Mouse (Mus musculus) olfactory bulb, adult 2 months (tissue): Measurements from ENCODE around the gene Grcc10. TPM values are rescaled to one million over a fixed set of nuclear protein-coding genes. Genes with fewer than 3 reads are reported as not detected.
A peak's percentile ranks its signal among the peaks of the same experiment; 100 is the strongest.

Experiments used
- H3K27ac ChIP-seq: fragments of 200-500 bp; 2 replicates; pipeline ENCODE4 v1.5.1; 2012; ENCODE audit warnings: low read depth, low read length; ENCODE audit not compliant: insufficient read depth
- H3K4me1 ChIP-seq: fragments of 200-500 bp; 2 replicates; pipeline ENCODE4 v1.6.1; 2012; ENCODE audit warnings: low read length; ENCODE audit not compliant: control insufficient read depth, insufficient read depth
- H3K4me3 ChIP-seq: fragments of 200-500 bp; 2 replicates; pipeline ENCODE4 v1.5.1; 2012; ENCODE audit warnings: mild to moderate bottlenecking, low read depth, low read length, moderate library complexity; ENCODE audit not compliant: insufficient read depth
- CTCF ChIP-seq: fragments of 200-500 bp; IDR thresholded peaks from 2 replicates; pipeline ENCODE4 v1.5.1; 2012; ENCODE audit warnings: low read depth, mild to moderate bottlenecking, low read length, moderate library complexity; ENCODE audit not compliant: insufficient read depth
- POLR2A ChIP-seq: fragments of 200-500 bp; IDR thresholded peaks from 2 replicates; pipeline ENCODE4 v1.6.1; 2012; ENCODE audit warnings: mild to moderate bottlenecking, low read depth, low read length, moderate library complexity; ENCODE audit not compliant: insufficient read depth
- WGBS: fragments of 180-500 bp; shearing (Covaris S2); methylation state at CpG from one replicate; pipeline ENCODE4 v1.1.7; 2018; 5-methylcytosine and 5-hydroxymethylcytosine counted together
- polyA plus RNA-seq: library from polyadenylated mRNA; stranded (reverse); fragments of >200 nt; gene quantifications from 2 replicates; pipeline ENCODE4 v1.2.4, GENCODE M21; 2012; ENCODE audit warnings: low replicate concordance; ENCODE audit not compliant: missing spikeins, insufficient read depth, insufficient read length

Grcc10 gene
- polyA plus RNA-seq, 1 experiment: 1,072 TPM

DNA sequence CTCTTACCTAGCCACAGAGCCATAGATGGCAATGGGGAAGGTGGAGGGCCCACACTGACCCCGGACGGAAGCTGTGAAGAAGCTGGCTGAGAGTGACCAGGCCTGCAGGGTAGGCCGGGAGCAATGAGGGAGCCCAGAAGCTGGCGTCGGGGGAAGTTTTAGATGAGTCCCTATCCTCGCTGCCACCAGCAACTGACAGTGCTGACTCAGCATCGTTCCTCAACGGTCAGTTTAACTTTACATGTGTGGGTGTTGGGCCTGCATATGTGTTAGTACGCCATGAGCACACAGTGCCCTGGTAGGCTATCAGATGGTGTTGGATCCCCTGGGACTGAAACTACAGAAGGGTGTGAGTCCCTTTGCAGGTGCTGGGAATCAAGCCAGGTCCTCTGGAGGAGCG lies 16.7 kb downstream of the Grcc10 start:
- WGBS: 90% methylated on average over 10 of the region's 10 CpGs
- no peak overlapping the region for H3K4me3 ChIP-seq
- TF ChIP-seq CTCF (no peak), POLR2A (no peak)
- H3K27ac ChIP-seq: no peak overlapping the region
- H3K4me1 ChIP-seq: no peaks in the 10 kb centered on the region

DNA sequence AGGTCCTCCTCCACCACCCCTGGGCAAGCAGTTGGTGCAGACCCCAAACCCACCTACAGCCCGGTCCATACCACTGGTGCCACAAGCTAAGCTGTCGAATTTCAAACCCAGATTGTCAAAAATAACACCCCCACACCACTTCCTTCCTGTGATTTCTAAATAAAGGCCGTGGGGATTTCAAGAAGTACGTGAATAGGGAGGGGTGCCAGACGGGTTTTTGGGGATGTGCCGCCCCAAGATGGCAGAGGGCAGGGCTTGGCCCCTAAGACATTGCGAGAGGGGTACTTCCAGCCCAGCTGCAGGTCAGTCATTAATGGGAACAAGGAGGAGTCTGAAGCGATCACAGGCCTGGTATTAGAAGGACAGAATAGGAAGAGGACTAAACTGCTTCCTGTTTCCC lies 17.6 kb downstream of the Grcc10 start:
- WGBS: 80% methylated on average over 8 of the region's 8 CpGs
- TF ChIP-seq CTCF (no peak), POLR2A (no peak)

DNA sequence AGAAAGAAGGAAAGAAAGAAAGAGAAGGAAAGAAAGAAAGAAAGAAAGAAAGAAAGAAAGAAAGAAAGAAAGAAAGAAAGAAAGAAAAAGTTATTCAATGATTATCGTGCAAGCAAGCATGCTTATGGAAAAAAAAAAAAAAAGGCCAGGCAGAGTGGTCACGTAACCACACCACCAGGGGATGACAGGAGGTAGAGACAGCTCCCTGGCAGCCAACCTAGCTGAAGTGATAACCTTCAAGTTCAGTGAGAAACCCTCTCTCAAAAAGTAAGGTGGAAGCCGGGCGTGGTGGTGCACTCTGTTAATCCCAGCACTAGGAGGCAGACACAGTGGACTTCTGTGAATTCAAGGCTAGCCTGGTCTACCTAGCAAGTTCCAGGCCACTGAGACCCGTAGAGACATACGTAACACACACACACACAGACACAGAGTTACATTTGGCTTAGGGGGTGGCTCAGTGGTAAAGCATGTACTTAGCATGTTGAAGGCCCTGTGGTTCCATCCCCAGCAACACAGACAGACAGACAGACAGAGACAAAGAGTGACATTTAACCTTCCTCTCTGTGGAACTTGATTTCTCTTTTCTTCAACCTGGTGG lies 18.2 kb downstream of the Grcc10 start:
- Histone ChIP-seq H3K4me1 (no peaks in the 10 kb centered on the region), H3K27ac (no peak overlapping the region), H3K4me3 (no peak overlapping the region)
- WGBS: 82% methylated on average over 6 of the region's 6 CpGs
- TF ChIP-seq CTCF (no peak), POLR2A (no peak)

More for the DNA sequence above, 17.6 kb downstream of the Grcc10 start:
- Histone ChIP-seq H3K27ac (no peak overlapping the region), H3K4me3 (no peak overlapping the region), H3K4me1 (no peaks in the 10 kb centered on the region)

DNA sequence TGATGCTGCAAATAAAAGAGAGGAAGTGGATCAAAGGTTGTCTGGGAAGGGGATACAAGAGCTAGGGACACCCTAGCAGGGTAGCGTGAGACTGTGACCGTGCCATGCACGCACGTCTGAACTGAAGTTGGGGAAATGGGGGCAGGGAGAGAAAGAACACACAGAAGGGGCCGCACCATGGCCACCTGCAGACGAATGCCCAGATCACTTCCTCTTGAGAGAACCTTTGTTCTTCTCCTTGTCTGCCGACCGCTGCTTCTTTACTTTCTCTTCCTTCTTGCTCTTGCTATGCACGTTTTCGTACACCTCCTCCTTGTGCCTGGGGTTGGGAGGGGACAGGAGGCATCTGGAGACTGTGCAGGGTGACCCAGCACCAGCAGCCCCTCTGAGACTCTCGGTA lies 20.3 kb downstream of the Grcc10 start:
- TF ChIP-seq POLR2A: no peak
- TF ChIP-seq CTCF: no peak
- WGBS: 60% methylated on average over 11 of the region's 11 CpGs
- H3K4me3 ChIP-seq: no peak overlapping the region

DNA sequence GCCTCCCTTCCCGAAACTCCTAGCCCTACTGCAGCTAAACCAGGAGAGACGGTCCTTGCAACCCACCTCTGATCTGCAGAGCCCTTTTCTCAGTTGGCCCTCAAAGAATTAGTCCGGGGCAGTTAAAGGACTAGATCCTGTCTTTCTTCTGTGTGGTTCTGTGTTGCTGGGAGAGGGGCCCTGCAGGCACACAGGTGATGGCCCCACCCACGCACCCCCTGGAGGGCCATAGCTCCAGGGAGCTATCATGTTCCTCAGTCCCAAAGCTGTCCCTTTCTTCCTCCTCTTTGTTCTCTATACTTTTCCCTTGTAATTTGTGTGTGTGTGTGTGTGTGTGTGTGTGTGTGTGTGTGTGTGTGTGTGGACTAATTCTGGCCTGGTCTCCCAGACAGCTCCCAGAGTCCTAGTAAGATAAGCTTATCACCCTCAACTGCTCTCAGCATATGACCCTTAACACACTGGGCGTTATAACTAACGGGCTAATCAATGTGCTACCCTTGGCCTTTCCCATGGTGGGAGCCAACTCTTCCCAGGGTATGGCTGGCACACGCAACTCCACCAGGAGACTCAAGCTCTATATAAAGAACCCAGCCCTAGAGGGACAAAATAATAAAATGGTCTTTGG lies 21.7 kb downstream of the Grcc10 start:
- 0 out of 2 replicates have a peak, but pooled peaks cover 3% of the 10 kb centered on the region for H3K4me1 ChIP-seq
- H3K4me3 ChIP-seq: no peak overlapping the region
- H3K27ac ChIP-seq: no peak overlapping the region
- TF ChIP-seq POLR2A (no peak), CTCF (no peak)
- 78% methylated on average over 7 of the region's 7 CpGs for WGBS

More for the DNA sequence above, 20.3 kb downstream of the Grcc10 start:
- H3K27ac ChIP-seq: no peak overlapping the region
- H3K4me1 ChIP-seq: 0 out of 2 replicates have a peak, but pooled peaks cover 3% of the 10 kb centered on the region

- H3K4me3 ChIP-seq: no peak overlapping the region
- no peak overlapping the region for H3K27ac ChIP-seq
- peaks cover 6% of the 10 kb centered on the region; the same call in 1 of the 2 replicates for H3K4me1 ChIP-seq
- TF ChIP-seq POLR2A (no peak), CTCF (no peak)
- whole genome bisulfite sequencing: 74% methylated on average over 16 of the region's 16 CpGs
Observed at GRCm38 (mm10) chr6:124718703-124719102, 22.5 kb downstream of the Grcc10 start.

DNA sequence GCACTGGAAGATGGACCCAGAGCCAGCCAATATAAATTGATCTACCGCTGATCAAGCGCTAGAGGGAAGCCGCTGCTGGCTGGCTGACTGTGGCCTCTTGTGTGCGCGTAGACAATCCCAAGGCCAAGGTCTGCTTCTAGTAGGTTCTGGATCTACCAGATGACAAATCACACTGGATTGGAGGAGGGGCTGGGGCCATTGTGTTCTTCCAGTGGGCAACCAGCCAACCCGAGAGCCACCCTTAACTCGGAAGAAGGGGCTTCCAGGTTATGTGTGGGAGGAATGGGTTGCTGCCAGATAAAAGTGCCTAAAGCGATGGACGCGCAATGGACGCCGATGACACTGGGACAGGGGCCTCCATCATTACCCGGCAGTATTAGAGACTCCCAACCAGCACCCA lies 23.2 kb downstream of the Grcc10 start:
- no peak overlapping the region for H3K27ac ChIP-seq
- 84% methylated on average over 13 of the region's 13 CpGs for WGBS
- no peak overlapping the region for H3K4me3 ChIP-seq
- peaks cover 9% of the 10 kb centered on the region for H3K4me1 ChIP-seq
- no peak for TF ChIP-seq CTCF

GRCm38 (mm10) chr6:124716864-124717490 lies 24.2 kb downstream of the Grcc10 start:
- 46% methylated on average over 20 of the region's 20 CpGs for WGBS
- Histone ChIP-seq H3K4me3 (no peak overlapping the region), H3K4me1 (peaks cover 12% of the 10 kb centered on the region), H3K27ac (no peak overlapping the region; the same call in 1 of the 2 replicates)
- TF ChIP-seq CTCF (no peak), POLR2A (no peak)

DNA sequence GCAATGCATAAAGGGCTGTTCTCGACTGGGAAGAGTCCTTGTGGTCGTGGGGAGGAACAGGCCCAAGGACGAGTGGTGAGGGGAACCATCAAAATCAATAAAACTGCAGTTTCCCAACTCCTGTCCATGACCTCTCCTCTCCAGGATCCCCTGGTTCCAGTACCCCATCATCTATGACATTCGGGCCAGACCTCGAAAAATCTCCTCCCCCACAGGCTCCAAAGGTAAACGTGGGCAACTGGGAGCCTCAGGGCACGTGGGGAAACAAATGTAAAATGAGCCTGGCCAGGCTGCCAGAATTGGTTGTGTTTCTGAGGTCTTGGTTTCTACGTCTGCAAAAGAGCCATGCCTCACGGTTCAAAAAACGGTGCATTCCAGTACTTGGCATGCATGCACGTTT lies 28.3 kb downstream of the Grcc10 start:
- no peak overlapping the region for H3K27ac ChIP-seq
- TF ChIP-seq POLR2A (no peak), CTCF (no peak)
- 11% methylated on average over 11 of the region's 11 CpGs for WGBS

More for the DNA sequence above, 28.3 kb downstream of the Grcc10 start:
- H3K4me3 ChIP-seq: peak overlapping the region; percentile 66
- peaks cover 15% of the 10 kb centered on the region for H3K4me1 ChIP-seq
